ENCODE assay signal across 28 mouse cellular contexts in the genomic region with DNA sequence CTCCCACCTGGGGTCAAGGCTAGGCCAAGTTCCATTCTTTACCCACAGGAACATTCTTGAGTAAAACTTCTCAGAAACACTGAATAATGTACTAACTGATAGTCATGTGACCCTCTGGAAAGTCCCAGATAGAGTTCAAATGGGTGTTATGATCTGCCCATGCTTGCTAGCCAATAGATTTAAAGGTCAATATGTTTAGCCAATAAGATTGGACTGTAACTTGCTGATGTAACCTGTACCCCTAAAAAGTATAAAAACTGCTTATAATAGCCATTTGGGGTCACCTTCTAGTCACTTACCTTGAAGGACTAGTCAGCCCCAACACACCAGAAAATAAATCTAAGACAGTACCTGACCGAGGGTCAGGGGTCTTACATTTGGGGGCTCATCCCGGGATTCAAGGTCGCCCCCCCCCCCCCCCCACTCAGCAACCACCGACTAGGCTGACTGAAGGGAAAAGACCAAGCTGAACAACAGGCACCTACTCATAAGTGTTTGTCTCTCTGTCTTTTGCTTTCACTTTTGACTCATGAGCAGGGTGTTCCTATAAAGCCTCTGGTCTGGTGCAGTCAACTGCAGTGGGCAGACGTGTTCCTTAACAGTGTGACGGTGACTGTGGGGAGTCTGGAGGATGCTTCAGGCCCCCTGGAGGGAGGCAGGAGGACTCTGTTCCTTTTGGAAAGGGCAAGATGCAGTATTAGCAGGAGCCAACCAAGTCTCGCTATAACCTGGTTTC. TPM values are rescaled to one million over a fixed set of nuclear protein-coding genes. Genes with fewer than 3 reads are reported as not detected.
DNase-seq lines count a peak whose midpoint lies in the region; ATAC-seq and TF ChIP-seq lines count a peak whose summit lies in the region.
"Had no signal": no experiment of that assay in that cellular context is flagged by ENCODE, and none has a peak within 500 bp of the region (broad histone marks: within the 10 kb centered on the region; RNA-seq: fewer than 3 reads in every experiment).

No protein-coding gene starts in this region.

- WGBS in lung, postnatal 0 days: 82% methylated on average over 4 of the region's 7 CpGs
- WGBS in forebrain, embryonic 13.5 days: 80% methylated on average over 7 of the region's 7 CpGs

- TF ChIP-seq EP300 in lung, postnatal 0 days (IDR thresholded peaks at IDR 0.05): no peak
- TF ChIP-seq EP300 in MEL (IDR thresholded peaks at IDR 0.05; ENCODE audit: low read depth in 1 of 2, low read length in 2 of 2): no peak

- no peak for ATAC-seq in lung, postnatal 0 days
- peak; percentile 91 for ATAC-seq in inflammation-experienced regulatory T-cells, adult 6 months
- ATAC-seq in forebrain, embryonic 13.5 days: no peak
- ATAC-seq: intestine, embryonic 15.5 days had no signal

- DNase-seq in lung, postnatal 0 days (ENCODE audit: low spot score): peak; percentile 5
- DNase-seq in lung, postnatal 25 days (ENCODE audit: low spot score): no peak
- DNase-seq in 416B (ENCODE audit: low read depth): peak; percentile 70
- peak; percentile 25 for DNase-seq in MEL (ENCODE audit: low read depth, low spot score)
- no peak for DNase-seq in adrenal gland, postnatal 10 days
- no peak for DNase-seq in MN1 (ENCODE audit: low spot score)
- DNase-seq: cerebellum, adult 18-20 months; cerebellum, postnatal 14 days; gastrocnemius, postnatal 25 days; kidney, postnatal 4 days; liver, embryonic 13.5 days; lung, adult 2 months; lung, postnatal 36 days; thymus, postnatal 36 days had no signal

- H3K27me3 ChIP-seq in lung, postnatal 0 days (replicated peaks; ENCODE audit: insufficient read depth, low read length): no peaks in the 10 kb centered on the region
- no peaks in the 10 kb centered on the region; a peak in 1 of 4 replicates for H3K27me3 ChIP-seq in MEL (ENCODE audit: control insufficient read depth in 1 of 2, insufficient read depth in 2 of 2, low read length in 2 of 2)
- no peaks in the 10 kb centered on the region for H3K27me3 ChIP-seq in forebrain, embryonic 13.5 days
- H3K27me3 ChIP-seq: embryonic facial prominence, embryonic 12.5 days; intestine, embryonic 15.5 days; liver, embryonic 13.5 days; stomach, embryonic 15.5 days had no signal

- TF ChIP-seq CTCF in lung, postnatal 0 days (IDR thresholded peaks at IDR 0.05): no peak
- TF ChIP-seq CTCF in MEL (IDR thresholded peaks at IDR 0.05 in 2 of 3, conservative IDR thresholded peaks at IDR 0.05 in 1 of 3; ENCODE audit: control insufficient read depth in 1 of 3, insufficient read depth in 1 of 3, low read depth in 2 of 3, low read length in 3 of 3, poor library complexity in 1 of 3, severe bottlenecking in 1 of 3): no peak

- no peaks in the 10 kb centered on the region for H3K36me3 ChIP-seq in lung, postnatal 0 days (ENCODE audit: insufficient read depth, low read length)
- no peaks in the 10 kb centered on the region; a peak in 1 of 4 replicates for H3K36me3 ChIP-seq in MEL (ENCODE audit: control insufficient read depth in 1 of 2, insufficient read depth in 2 of 2, low read length in 2 of 2)
- no peaks in the 10 kb centered on the region for H3K36me3 ChIP-seq in forebrain, embryonic 13.5 days (ENCODE audit: poor library complexity, severe bottlenecking)
- H3K36me3 ChIP-seq: embryonic facial prominence, embryonic 12.5 days; G1E; intestine, embryonic 15.5 days; liver, embryonic 13.5 days; stomach, embryonic 15.5 days had no signal

- H3K9me3 ChIP-seq in lung, postnatal 0 days (ENCODE audit: low read length): no peaks in the 10 kb centered on the region
- H3K9me3 ChIP-seq in MEL (replicated peaks; ENCODE audit: insufficient read depth, low read length): no peaks in the 10 kb centered on the region
- no peaks in the 10 kb centered on the region for H3K9me3 ChIP-seq in forebrain, embryonic 13.5 days (replicated peaks)
- H3K9me3 ChIP-seq: embryonic facial prominence, embryonic 12.5 days; G1E; intestine, embryonic 15.5 days; stomach, embryonic 15.5 days had no signal

- H3K4me2 ChIP-seq in lung, postnatal 0 days (replicated peaks; ENCODE audit: low read depth, low read length): no peak overlapping the region
- H3K4me2 ChIP-seq in forebrain, embryonic 13.5 days: no peak overlapping the region
- H3K4me2 ChIP-seq: embryonic facial prominence, embryonic 12.5 days; hindbrain, embryonic 14.5 days; intestine, embryonic 15.5 days; liver, embryonic 13.5 days; stomach, embryonic 15.5 days had no signal

- no peak for TF ChIP-seq RAD21 in MEL (IDR thresholded peaks at IDR 0.05; ENCODE audit: low read depth, low read length)

- no peaks in the 10 kb centered on the region for H3K79me2 ChIP-seq in MEL (ENCODE audit: control insufficient read depth, insufficient read depth, low read length, poor library complexity)

- H3K4me3 ChIP-seq in lung, postnatal 0 days (ENCODE audit: low read depth, low read length): no peak overlapping the region
- peak overlapping the region; percentile 42 to 75 for H3K4me3 ChIP-seq in MEL (ENCODE audit: control insufficient read depth in 1 of 2, insufficient read depth in 1 of 2, low read depth in 2 of 2, low read length in 2 of 2)
- no peak overlapping the region for H3K4me3 ChIP-seq in forebrain, embryonic 13.5 days
- H3K4me3 ChIP-seq: embryonic facial prominence, embryonic 12.5 days; intestine, embryonic 15.5 days; liver, embryonic 13.5 days; stomach, embryonic 15.5 days had no signal

- H3K4me1 ChIP-seq in lung, postnatal 0 days (ENCODE audit: insufficient read depth, low read depth, low read length): no peaks in the 10 kb centered on the region
- no peaks in the 10 kb centered on the region for H3K4me1 ChIP-seq in MEL (ENCODE audit: control insufficient read depth in 1 of 2, insufficient read depth in 2 of 2, low read length in 2 of 2)
- no peaks in the 10 kb centered on the region for H3K4me1 ChIP-seq in forebrain, embryonic 13.5 days
- H3K4me1 ChIP-seq: embryonic facial prominence, embryonic 12.5 days; intestine, embryonic 15.5 days; liver, embryonic 13.5 days; stomach, embryonic 15.5 days had no signal

- H3K9ac ChIP-seq in lung, postnatal 0 days (replicated peaks; ENCODE audit: low read depth): no peak overlapping the region
- peak overlapping the region; percentile 15; the same call in 1 of the 2 replicates for H3K9ac ChIP-seq in MEL (ENCODE audit: control insufficient read depth, low read depth, low read length, poor library complexity, severe bottlenecking)
- no peak overlapping the region for H3K9ac ChIP-seq in forebrain, embryonic 13.5 days
- H3K9ac ChIP-seq: embryonic facial prominence, embryonic 12.5 days; hindbrain, embryonic 14.5 days; intestine, embryonic 15.5 days; liver, embryonic 13.5 days; stomach, embryonic 15.5 days had no signal

- H3K27ac ChIP-seq in lung, postnatal 0 days (ENCODE audit: low read length): no peak overlapping the region
- H3K27ac ChIP-seq in MEL (ENCODE audit: control insufficient read depth, low read depth, low read length): no peak overlapping the region
- H3K27ac ChIP-seq in forebrain, embryonic 13.5 days: no peak overlapping the region
- H3K27ac ChIP-seq: embryonic facial prominence, embryonic 12.5 days; hindbrain, embryonic 14.5 days; intestine, embryonic 15.5 days; liver, embryonic 13.5 days; stomach, embryonic 15.5 days had no signal

- TF ChIP-seq POLR2A in MEL (IDR thresholded peaks at IDR 0.05; ENCODE audit: control insufficient read depth in 1 of 2, insufficient read depth in 1 of 2, low read depth in 1 of 2, low read length in 2 of 2, poor library complexity in 1 of 2): no peak

TF ChIP-seq in MEL, 35 proteins besides CTCF, POLR2A, EP300 and RAD21:
- TF ChIP-seq USF1 (IDR thresholded peaks at IDR 0.05; ENCODE audit: low read depth, low read length) (peak; percentile 76), MAZ (IDR thresholded peaks at IDR 0.05; ENCODE audit: low read depth, low read length) (no peak), ETS1 (IDR thresholded peaks at IDR 0.05; ENCODE audit: low read depth, low read length) (no peak)
TF ChIP-seq in MEL: peak in this region for 1.

RNA-seq across cellular contexts. Expression of gene Tmem45a2, which starts 40.9 kb away (rescaled TPM):
- polyA plus RNA-seq in lung, postnatal 0 days (2015; fragmentation: Nextera tagmentation; extraction: Ambion mirVana): 0.06 TPM in 1 of 2 replicates, not detected in the other
- not detected in 2 replicates for total RNA-seq in MEL (2012; rRNA removed)
- under 1 TPM in 1 of 2 experiments, not detected in 1; 0.04 TPM for polyA plus RNA-seq in MEL (2012; ENCODE audit: insufficient read depth in 1 of 2, insufficient read length in 2 of 2, low read depth in 1 of 2, low replicate concordance in 2 of 2, missing spikeins in 1 of 2)
- not detected for polyA plus RNA-seq in inflammation-experienced regulatory T-cells, adult 6 months (2017; shearing (Covaris generic))
- not detected in 2 replicates for polyA plus RNA-seq in forebrain, embryonic 13.5 days (2015; fragmentation: Nextera tagmentation; extraction: Ambion mirVana)
- total RNA-seq in adrenal gland, postnatal 10 days (2021): not detected
- total RNA-seq: adrenal gland, adult 18-20 months; gastrocnemius, postnatal 25 days; heart, adult 18-20 months; heart, postnatal 25 days; monocyte, adult 5-6 weeks had no signal
- polyA plus RNA-seq: forebrain, embryonic 11.5 days; G1E; intestine, embryonic 15.5 days; limb, embryonic 14.5 days; liver, embryonic 13.5 days; neural tube, embryonic 11.5 days had no signal

Comparison
In these comparisons a context has a peak if more than half of its experiments do, and no peak if none do; other contexts are left out.
1. DNase-seq: peak in lung, postnatal 0 days (single experiment), 416B (single experiment) and MEL (single experiment); none in lung, postnatal 25 days (single experiment), adrenal gland, postnatal 10 days (single experiment) and MN1 (single experiment).
2. H3K4me3 ChIP-seq: peak in MEL (2 of 2); none in lung, postnatal 0 days (single experiment) and forebrain, embryonic 13.5 days (single experiment).